Mouse (Mus musculus): ENCODE results near the gene Cep350. TPM values are rescaled to one million over a fixed set of nuclear protein-coding genes. Genes with fewer than 3 reads are reported as not detected.

Gene Cep350
- 32.1 and 36.2 TPM in 2 replicates for total RNA-seq (2021)
- long read RNA-seq, partial matches to known transcripts: 3 of 7 reads
- long read RNA-seq, other reads (novel, unspliced or antisense): 4 of 7 reads

DNA sequence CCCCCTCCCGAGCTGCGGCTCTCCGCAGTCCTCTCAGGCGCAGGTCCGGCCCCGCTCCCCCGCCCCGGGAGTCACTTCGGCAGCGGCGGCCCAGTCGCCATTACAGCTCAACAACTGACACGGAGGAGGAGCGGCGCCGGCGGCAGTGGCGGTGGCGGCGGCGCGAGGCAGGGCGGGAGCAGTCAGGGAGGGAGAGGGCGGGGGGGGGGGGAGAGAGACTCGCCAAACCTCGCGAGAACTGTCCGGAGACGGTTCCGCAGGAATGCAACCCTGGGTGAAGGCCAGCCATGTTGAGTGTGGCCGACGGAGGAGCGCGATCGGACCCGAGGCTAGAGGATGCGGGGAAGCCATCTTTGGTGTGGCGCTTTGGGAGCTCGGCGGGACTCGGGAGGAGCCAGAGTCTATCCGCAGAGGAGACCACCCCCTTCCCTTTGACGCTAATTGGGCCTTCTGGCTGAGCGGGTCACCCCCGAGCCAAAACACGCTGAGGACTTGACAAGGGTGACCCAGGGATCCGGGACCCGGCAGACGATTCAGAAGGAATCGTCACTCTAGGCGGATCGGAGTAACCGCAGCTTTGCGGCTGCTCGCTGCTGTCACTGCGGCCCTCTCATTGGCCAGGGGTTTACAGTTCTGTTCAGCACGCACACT lies at the start of gene Cep350:
Gene Cep350, minus strand, starts transcription at position 188 of the 651 bp plus-strand sequence.
- peak; percentile 96 for DNase-seq

DNA sequence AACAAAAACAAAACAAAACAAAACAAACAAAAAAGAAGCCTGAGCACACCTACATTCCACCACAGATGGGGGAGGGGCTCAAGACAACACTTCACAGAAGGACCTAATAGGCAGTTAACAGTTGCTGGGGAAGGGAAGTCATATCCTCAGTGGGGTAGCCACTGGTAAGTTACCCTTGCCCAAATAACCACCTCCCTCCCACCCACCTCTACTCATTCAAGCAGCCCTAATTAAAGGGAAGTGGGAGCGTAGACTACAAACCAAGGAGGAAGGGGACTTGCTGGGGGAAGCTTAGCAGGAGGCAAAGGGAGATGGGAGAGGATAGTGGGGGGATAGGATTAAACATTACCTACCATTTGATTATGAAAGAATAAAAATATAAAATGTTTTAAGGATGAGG lies 47.3 kb upstream of the Cep350 start:
- DNase-seq: no peak

DNA sequence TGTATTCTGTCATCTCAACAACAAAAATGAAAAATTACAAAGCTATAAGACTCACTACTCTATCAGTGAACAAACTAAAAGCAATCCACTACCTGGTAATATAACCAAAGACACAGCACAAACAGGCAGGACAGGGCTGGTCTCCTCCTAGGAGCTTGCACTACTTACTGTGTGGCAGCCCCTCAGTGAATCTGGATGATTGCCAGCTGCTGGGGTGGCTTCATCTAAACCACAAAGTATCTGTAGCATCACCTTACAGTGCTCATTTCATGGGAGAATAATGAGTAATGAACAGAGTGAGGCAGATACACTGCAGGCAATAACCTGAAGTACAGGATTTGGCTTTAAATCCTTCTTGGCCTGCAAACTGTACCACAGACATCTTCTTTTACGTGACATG lies 46.7 kb upstream of the Cep350 start:
- DNase-seq: no peak

DNA sequence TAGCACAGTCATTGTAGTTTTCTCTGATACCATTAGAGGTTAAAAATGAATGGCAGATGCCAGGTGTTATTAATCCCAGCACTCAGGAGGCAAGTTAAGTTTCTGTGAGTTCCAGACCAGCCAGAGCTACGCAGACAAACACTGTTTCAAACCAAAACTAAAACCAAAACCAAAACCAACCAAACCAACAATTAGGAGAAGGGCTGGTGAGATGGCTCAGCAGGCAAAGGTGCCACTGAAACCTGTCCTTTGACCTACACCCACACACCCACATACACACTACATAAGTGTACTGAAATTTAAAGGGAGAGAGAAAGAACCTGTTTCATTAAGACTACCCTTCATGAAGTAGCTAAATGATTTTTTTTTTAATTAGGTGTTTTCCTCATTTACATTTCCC lies 35.9 kb upstream of the Cep350 start:
- no peak for DNase-seq

DNA sequence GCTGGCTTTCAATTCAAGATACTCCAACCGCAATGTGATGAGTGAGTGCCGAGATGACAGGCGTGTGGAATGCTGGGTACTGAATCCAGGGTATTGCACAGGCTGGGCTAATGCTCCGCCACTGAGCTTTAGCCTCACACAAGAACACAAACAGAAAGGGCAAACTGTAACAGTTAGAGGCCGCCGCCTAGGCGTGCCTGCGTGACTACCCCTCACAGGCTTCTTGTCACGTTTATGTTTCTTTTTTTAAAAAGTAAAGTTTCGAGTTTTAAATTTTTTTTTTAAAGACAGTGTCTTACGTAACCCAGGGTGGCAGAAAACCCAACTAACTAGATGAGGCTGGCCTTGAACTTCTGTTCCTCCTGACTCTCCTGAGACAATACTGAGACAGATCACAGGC lies 32.9 kb upstream of the Cep350 start:
- no peak for DNase-seq

DNA sequence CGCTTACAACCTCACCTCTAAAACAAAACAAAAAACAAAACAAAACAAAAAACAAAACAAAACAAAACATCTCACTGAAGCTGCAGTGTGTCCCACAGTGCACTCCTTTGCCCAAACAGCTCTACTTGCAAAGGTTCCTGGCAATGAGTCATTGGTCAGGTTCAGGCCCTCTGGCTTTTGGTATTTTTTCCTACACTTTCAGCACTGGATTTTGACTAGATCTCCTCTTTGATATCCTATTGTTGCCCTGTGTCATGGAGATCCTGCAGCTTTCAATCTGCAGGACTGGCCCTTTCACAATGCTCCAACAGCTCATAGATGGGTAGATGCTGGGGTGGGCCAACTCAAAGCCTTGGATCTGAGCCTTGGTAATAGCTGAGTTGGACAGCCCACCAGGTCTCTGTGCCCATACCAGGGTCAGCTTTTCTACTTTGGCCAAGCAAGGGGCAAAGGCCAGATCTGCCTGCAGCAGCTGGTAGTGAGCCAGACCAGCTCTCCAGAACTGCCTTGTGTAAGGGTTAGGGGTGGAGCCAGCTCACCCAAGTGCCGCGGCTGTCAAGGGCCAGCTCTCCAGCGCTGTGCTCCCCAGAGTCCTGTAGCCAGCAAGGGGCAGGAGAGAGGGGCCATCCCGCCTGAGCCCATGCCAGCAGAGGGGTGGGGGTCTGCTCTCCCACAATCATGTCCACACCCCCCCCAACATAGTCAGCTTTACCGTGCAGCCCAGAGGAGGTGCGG lies 30.3 kb upstream of the Cep350 start:
- DNase-seq: peak; percentile 32

DNA sequence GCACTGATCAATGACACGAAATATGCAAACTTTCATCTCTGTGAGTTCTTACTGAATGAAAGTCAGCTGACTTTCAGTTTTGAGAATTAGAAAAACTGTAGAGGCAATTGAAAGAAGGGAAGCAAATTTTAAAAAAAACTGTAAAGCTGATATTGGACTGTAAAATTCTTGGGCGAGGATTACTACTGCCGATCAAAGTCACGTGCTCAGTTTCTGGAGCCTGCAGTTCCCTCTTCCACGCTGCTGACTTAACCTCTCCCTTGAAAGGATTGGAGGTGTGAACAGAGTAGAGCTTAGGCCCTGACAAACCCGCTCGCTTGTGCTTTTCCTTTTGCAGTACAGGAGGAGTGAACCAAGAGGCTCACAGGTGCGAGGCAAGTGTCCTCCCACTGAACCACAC lies 29.3 kb upstream of the Cep350 start:
- no peak for DNase-seq

DNA sequence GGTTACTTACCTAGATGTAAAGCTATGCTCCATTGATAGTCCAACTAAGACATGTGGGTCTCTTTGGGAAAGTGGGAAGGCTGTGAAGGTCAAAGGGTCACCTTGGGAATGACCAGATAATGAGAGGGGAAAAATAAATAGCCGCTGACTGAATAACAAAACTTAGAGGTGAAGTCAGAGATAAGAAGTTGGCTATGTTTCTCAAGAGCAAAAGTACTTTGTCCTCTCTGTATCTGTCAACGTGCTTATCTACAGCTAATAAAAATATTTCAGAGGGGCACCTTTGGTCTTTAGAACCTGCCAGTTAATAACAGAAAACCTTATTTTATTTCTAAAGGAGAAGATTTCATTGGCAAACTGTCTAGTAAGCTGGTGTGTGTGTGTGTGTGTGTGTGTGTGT lies 22.6 kb upstream of the Cep350 start:
- no peak for DNase-seq

DNA sequence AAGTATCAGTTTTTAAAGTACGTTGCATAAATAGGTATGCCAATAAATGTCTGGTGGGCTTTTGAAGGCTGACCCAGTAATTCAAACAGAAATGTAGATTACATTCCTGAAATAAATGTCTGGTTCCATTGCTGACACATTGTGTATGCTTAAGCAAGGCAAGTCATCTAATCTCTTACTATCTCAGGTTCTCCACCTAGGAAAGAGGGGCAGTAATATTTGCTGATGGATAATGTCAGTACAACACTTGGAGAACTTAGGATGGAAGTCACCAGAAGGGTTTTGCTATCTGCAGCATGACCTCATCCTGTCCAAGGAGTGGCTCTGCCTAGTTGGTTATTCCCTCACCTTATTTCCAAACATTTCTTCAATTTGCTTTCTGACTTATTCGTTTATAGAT lies 21.5 kb upstream of the Cep350 start:
- no peak for DNase-seq

DNA sequence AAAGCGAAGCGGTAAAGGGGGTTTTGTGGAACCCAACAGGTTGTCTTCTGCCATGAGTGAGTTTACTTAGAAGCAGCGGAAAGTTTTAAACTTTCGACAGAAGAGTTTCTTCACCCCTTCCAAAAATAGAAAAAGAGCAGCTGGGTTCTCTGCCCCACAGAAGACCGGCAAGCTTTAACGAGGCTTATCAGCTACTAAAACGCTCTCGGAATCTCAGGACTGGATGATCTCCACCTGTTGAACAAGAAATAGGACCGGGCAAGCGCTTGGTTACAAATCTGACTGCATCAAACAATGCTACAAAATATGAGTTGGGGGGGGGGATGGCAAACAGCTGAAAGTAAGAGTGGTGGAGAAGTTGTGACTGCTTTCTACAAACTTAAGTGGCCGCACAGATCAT lies 17.3 kb upstream of the Cep350 start:
- no peak for DNase-seq

DNA sequence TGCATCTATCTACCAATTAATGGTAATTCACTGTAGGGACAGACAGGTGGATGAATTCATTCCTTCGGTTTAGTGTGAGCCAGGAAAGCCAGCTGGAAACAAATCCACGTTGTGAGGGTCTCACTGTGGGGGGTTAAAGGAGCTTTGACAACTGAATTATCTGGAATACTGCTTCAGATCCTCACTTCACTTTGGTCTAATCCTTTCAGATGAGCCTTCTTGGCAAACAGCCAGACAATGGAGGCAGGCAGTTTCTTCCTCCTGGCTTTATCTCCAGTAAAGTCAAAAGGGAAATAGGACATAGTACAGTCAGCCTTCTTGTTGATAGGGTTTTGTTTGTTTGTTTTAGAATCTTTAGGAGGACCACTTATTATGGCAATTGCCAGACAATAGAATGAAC lies 16.3 kb upstream of the Cep350 start:
- no peak for DNase-seq

DNA sequence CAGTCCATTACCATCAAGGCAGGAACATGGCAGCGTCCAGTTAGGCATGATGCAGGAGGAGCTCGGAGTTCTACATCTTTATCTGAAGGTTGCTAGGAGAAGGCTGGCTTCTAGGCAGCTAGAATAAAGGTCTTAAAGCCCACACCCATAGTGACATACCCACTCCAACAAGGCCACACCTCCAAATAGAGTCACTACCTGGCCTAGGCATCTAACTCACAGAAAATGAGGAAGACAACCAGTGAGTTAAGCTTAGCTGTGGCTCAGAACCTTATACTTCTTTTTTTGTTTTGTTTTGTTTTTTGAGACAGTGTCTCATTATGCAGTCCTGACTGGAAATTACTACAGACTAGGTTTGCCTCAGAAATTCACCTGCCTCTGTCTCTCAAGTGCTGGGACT lies 14.6 kb upstream of the Cep350 start:
- DNase-seq: no peak

DNA sequence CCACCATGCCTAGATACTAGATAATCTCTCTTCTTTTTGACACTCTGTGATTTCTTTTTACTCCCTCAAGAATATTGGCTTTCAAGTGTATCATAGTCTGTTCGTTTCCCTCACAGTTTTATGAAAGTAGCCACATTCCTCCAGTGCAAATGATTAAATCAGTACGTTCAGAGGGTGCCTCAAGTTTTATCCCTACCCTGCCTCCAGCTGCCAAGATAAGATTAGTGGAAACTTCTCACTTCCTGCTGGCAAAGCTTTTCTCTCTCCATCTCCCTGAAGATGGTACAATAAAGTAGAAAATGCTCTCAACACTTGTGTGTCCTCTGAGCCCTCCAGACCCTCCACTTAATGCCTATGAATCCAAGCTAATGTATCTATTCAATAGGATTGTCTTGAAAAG lies 1.9 kb upstream of the Cep350 start:
- DNase-seq: no peak

DNA sequence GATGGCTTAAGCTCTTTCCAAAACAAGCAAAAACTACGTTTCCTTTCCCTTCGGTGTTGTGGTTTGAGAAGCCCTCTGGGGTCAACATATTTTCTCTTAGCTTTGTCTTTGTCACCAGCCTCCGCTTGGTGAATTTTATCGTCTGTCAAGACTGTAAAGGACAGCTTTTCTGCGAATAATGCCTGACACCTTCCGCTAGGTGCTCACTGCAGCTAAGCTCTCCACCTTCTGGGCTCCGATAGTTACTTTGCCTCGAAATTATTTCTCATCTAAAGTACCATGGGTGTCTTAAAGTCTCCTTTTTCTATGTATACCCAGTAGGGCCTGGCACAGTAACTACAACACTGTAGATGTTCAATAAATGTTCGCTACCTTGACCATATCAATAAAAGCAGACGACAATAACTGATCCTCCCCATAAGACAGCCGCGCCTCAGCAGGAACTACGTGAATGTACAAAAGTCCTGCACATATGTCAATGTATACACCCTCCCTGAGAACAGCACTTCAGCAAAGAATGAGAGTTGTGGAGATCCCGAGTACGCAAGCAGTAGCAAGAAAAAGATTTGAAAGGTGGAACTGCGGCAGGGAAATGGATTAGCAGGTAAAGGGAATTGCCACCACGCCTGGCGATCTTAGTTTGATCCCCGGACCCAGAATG lies 794 bp upstream of the Cep350 start:
- no peak for DNase-seq

DNA sequence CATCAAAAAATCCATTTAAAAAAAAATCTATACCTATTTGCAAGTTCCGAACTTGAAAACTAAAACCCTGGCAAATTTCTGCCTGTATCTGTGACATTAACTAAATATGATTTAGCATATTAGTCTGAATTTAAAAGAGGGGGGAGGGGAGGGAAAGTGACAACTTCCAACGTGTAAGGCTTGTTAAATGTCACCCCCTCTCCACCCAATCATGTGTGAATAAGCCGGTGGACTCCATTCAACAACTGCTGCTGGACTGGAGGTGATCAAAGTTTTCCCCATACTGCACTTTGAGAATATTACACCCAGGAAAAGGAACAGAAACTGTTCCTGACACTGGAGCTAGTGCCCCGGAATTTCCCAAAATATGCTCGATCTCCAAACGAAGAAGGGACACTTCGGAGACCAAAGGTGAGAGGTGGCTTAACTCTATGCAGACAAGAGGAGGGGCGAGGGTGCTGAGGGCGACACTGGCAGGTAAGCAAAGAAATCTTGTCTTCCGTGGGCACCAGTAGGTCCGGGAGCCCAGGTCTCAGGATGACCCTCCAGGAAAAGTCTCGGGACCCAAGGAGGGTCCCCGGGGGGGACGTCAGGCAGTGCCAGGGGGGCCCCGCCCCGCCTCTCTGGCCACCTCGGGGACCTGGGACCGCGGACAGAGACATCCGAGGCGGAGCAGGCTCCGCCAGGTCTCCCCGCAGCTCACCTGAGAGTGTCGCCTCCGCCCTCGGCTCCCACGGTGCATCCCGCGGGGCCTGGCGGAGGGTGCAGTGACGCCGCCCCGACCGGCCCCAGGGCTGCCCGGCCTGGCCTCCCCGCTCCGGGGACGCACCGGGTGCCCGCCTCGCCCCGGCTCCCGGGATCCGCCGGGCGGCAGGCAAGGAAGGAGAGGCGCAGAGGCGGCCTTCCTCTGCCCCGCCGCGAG lies 648 bp downstream of the Cep350 start:
- DNase-seq: no peak

DNA sequence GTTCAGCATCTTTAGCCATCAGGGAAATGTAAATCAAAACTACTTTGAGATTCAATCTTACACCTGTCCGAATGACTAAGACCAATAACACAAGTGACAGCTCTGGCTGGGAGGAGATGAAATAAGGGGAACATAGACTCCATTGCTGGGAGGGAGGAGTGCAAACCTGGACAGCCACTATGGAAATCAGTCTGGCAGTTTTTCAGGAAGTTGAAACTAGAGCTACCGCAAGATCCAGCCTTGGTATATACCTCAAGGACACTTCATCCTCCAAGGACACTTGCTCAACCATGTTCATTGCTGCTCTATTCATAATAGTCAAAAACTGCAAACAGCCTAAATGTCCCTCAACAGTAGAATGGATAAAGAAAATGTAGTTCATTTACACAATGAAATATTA lies 23.9 kb downstream of the Cep350 start:
- no peak for DNase-seq

DNA sequence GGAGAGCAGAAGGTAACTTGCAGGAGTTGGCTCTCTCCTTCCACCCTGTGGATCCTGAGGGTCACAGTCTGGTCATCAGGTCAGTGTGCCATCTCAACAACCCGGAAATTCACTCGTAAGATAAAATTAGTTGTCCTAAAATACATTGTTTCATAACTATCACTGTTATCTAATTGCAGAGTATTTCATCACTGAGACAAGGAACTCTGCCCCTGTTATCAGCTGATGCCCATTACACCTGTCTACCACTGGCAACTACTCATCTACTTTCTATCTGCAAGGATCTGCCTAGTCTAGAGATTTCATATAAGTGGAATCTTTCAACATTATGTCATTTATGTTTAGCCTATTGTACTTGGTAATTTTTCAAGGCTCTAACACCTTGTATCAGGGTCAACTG lies 28.7 kb downstream of the Cep350 start:
- no peak for DNase-seq

DNA sequence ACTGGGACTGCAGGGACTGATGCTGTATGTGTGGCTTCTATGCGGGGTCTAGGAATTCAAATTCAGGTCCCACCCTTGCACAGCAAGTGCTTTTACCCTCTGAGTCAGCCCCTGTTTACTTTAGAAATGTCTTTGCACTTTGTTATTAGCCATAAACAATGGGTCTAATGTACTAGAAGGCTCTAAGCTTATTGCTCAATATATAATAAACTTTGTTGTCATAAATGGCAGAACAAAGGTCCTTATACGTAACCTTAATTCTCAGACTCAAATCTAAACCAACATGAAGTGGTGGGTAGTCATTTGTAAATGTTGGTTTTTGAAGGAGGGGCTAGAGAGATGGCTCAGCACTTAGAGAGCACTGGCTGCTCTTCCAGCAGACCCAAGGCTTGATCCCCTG lies 35.6 kb downstream of the Cep350 start:
- no peak for DNase-seq

DNA sequence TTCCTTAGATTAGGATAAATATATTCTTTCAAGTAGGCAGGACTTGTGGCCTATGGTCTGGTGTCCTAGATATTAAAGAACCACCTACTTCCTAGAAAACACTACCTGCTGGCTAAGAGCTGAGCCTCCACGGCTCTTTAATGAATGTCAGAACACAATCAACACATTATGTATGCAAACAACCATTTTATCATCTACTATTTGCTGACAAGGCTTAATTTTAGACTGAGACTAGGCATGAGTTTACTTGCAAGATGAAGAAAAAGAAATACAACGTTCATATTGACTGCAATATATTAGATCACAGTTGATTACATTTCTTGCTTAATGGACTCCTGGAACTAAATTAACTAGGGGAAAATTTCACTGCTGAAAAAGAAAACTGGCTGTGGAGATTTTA lies 38.4 kb downstream of the Cep350 start:
- no peak for DNase-seq

DNA sequence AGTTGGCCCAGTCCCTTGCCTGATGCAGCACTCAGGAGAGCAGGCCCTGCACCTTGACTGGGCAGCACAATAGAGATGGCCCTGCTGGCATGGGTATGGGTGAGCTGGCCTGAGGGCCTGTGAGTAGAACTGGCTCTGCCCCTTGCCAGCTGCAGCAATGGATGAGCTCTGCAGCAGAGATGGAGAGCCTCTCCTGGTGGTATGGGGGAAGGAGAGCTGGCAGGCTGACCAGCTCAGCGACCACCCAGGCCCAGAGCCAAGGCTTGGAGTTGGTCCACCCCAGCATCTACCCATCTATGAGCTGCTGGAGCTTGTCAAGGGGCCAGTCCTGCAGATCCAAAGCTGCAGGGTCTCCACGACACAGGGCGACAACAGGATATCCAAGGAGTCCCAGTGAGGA lies 69.5 kb downstream of the Cep350 start:
- DNase-seq: no peak

DNA sequence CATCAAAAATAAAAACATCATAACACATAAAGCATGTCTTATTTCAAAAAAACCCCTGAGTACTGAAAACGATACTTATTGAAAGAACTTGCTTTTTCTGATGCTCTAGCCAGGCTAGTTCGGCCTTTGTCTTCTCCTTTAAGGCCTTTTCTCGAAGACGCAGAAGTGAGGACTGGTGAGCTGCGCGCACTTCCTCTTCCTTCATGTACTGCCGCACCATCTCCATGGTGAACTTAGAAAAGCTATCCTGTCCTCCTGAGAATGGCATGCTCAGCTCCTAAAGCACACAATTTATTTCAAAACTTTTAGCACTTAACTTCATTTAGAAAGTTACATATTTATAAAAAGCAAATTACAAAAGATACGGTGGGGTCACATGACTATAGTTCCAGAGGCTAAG lies 71.7 kb downstream of the Cep350 start:
- DNase-seq: no peak

DNA sequence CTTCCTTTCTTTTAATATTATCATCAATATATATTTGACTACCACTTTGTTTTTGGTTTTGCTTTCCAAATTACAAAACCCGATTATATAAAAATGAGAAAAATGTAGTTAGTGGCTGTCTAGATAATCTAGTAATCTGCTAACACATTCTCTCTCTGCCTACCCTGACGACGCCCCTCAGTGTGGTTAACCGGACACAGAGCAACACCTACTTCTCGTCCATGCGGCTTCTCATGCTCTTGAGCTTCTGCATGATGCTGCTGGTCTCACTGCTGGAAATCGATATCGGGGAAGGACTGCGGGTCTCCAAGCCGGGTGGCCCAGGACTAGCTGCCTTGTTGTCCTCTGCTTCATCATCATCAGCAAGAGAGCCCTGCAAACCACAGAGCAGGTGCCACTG lies 78.7 kb downstream of the Cep350 start:
- DNase-seq: no peak

DNA sequence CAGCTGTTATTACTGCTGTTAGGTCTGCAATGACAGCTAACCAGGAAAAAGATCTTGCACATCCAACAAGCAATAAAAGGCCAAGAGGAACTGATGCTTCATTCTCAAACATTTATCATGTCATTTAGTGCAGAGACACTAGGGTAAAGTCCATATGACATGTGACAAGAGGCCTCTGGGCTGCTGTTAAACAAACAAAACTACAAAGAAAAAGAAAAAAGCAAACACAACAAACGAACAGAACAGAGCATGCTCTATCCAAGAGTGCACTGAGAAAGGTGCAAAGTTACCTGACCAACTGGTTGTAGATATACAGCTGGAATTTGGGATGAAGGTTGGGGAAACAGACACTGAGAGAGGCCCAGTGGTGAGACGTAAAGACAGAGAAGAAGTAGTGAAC lies 86.2 kb downstream of the Cep350 start:
- no peak for DNase-seq
